Mouse (Mus musculus) heart, embryonic 12.5 days (tissue): ENCODE measurements around the gene Atf7. TPM values are rescaled to one million over a fixed set of nuclear protein-coding genes. Genes with fewer than 3 reads are reported as not detected.

Experiments
- ATAC-seq: fragments of 200-750 bp; cut with Nextera tagmentation; 2 replicates; pipeline ENCODE4 v1.8.0; 2017; ENCODE audit warnings: moderate TSS enrichment, moderate library complexity; ENCODE audit not compliant: insufficient number of reproducible peaks, low FRiP score
- H3K27ac ChIP-seq: fragments of 300-500 bp; sonication (generic); 2 replicates; pipeline ENCODE4 v1.5.1; 2016; ENCODE audit warnings: mild to moderate bottlenecking, moderate library complexity; ENCODE audit not compliant: poor library complexity, severe bottlenecking
- H3K27me3 ChIP-seq: fragments of 300-500 bp; sonication (generic); replicated peaks from 2 replicates; pipeline ENCODE4 v1.6.1; 2016; ENCODE audit warnings: mild to moderate bottlenecking, moderate library complexity
- H3K36me3 ChIP-seq: fragments of 300-500 bp; sonication (generic); 2 replicates; pipeline ENCODE4 v1.6.1; 2016; ENCODE audit warnings: mild to moderate bottlenecking, moderate library complexity
- H3K4me1 ChIP-seq: fragments of 300-500 bp; sonication (generic); replicated peaks from 2 replicates; pipeline ENCODE4 v1.6.1; 2016; ENCODE audit warnings: mild to moderate bottlenecking
- H3K4me2 ChIP-seq: fragments of 300-500 bp; sonication (generic); 2 replicates; pipeline ENCODE4 v1.6.1; 2016; ENCODE audit warnings: mild to moderate bottlenecking, moderate library complexity
- H3K4me3 ChIP-seq: fragments of 300-500 bp; sonication (generic); 2 replicates; pipeline ENCODE4 v1.5.1; 2016; ENCODE audit warnings: mild to moderate bottlenecking
- H3K9ac ChIP-seq: fragments of 300-500 bp; sonication (generic); 2 replicates; pipeline ENCODE4 v1.6.1; 2016; ENCODE audit warnings: mild to moderate bottlenecking, moderate library complexity
- H3K9me3 ChIP-seq: fragments of 300-500 bp; sonication (generic); replicated peaks from 2 replicates; pipeline ENCODE4 v1.6.1; 2016; ENCODE audit warnings: mild to moderate bottlenecking, moderate library complexity
- WGBS: fragments of 180-500 bp; shearing (Covaris S2); methylation state at CpG from one replicate; pipeline ENCODE4 v1.1.7; 2016; 5-methylcytosine and 5-hydroxymethylcytosine counted together
- polyA plus RNA-seq: library from polyadenylated mRNA; unstranded; fragments of >200 nt; fragmentation: Nextera tagmentation; extraction: Ambion mirVana; gene quantifications from 2 replicates; pipeline ENCODE4 v1.2.1, GENCODE M21; 2016

Atf7 gene
- polyA plus RNA-seq, 1 experiment from 2014 or later: 31.0 TPM

GRCm38 (mm10) chr15:102516293-102516692, 109.0 kb downstream of the Atf7 start:
- Histone ChIP-seq H3K36me3 (peaks cover 9% of the 10 kb centered on the region), H3K9ac (peak overlapping the region; percentile 73), H3K9me3 (no peaks in the 10 kb centered on the region), H3K4me3 (peak overlapping the region; percentile 66), H3K4me1 (peaks cover 46% of the 10 kb centered on the region), H3K4me2 (peak overlapping the region; percentile 88), H3K27me3 (no peaks in the 10 kb centered on the region), H3K27ac (peak overlapping the region; percentile 76)
- 1% methylated on average over 12 of the region's 12 CpGs for WGBS
- ATAC-seq: no peak

GRCm38 (mm10) chr15:102515791-102516190, 109.5 kb downstream of the Atf7 start:
- peaks cover 4% of the 10 kb centered on the region; the same call in 1 of the 2 replicates for H3K36me3 ChIP-seq
- no peak overlapping the region for H3K27ac ChIP-seq
- H3K4me2 ChIP-seq: peak overlapping the region; percentile 88
- WGBS: 44% methylated on average over 4 of the region's 4 CpGs
- no peaks in the 10 kb centered on the region for H3K9me3 ChIP-seq
- peaks cover 47% of the 10 kb centered on the region for H3K4me1 ChIP-seq
- peak overlapping the region; percentile 66 for H3K4me3 ChIP-seq
- H3K9ac ChIP-seq: peak overlapping the region; percentile 73; the same call in 1 of the 2 replicates
- no peaks in the 10 kb centered on the region for H3K27me3 ChIP-seq
- no peak for ATAC-seq

DNA sequence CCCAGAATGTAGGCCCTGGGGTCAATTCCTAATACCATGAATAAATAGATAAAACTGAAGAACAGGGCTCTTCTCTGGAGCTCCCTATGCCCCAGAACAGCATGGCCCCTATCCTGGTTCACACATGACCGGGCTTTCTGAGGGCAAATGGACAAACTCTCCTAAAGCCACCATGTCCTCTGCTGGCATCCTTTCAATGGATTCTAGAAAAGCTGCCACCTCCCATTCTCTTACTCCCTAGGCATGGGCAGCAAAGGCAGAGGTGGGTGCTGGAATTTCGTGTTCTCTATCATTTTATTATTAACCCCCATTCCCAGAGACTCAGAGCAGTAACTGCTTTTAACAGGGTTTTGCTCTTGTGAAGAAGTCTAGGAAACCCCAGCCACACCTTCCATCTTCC, 110.0 kb downstream of the Atf7 start:
- Histone ChIP-seq H3K27ac (no peak overlapping the region), H3K36me3 (no peaks in the 10 kb centered on the region), H3K27me3 (no peaks in the 10 kb centered on the region), H3K4me3 (no peak overlapping the region), H3K9ac (no peak overlapping the region), H3K4me1 (peaks cover 44% of the 10 kb centered on the region), H3K9me3 (no peaks in the 10 kb centered on the region), H3K4me2 (no peak overlapping the region)
- ATAC-seq: no peak
- 84% methylated on average over 2 of the region's 2 CpGs for WGBS

- H3K4me2 ChIP-seq: no peak overlapping the region
- ATAC-seq: no peak
- H3K9me3 ChIP-seq: no peaks in the 10 kb centered on the region
- no peak overlapping the region for H3K27ac ChIP-seq
- peaks cover 50% of the 10 kb centered on the region for H3K4me1 ChIP-seq
- 0 out of 2 replicates have a peak, but pooled peaks cover 5% of the 10 kb centered on the region for H3K36me3 ChIP-seq
- H3K9ac ChIP-seq: no peak overlapping the region
- H3K27me3 ChIP-seq: no peaks in the 10 kb centered on the region
- no peak overlapping the region for H3K4me3 ChIP-seq
- 76% methylated on average over 3 of the region's 3 CpGs for WGBS
Observed at GRCm38 (mm10) chr15:102513004-102513403, 112.3 kb downstream of the Atf7 start.

GRCm38 (mm10) chr15:102512471-102512870, 112.8 kb downstream of the Atf7 start:
- H3K4me1 ChIP-seq: peaks cover 50% of the 10 kb centered on the region
- H3K4me2 ChIP-seq: no peak overlapping the region
- H3K36me3 ChIP-seq: peaks cover 5% of the 10 kb centered on the region; the same call in 1 of the 2 replicates
- 0 out of 2 replicates have a peak overlapping the region, but pooled peaks have one; percentile 20 for H3K9ac ChIP-seq
- no peaks in the 10 kb centered on the region for H3K9me3 ChIP-seq
- no peak overlapping the region for H3K27ac ChIP-seq
- ATAC-seq: no peak
- no peak overlapping the region for H3K4me3 ChIP-seq
- H3K27me3 ChIP-seq: no peaks in the 10 kb centered on the region

- no peaks in the 10 kb centered on the region for H3K9me3 ChIP-seq
- no peak overlapping the region; the same call in 1 of the 2 replicates for H3K9ac ChIP-seq
- H3K4me2 ChIP-seq: no peak overlapping the region
- ATAC-seq: no peak
- H3K27ac ChIP-seq: 0 out of 2 replicates have a peak overlapping the region, but pooled peaks have one; percentile 10
- H3K4me1 ChIP-seq: peaks cover 50% of the 10 kb centered on the region
- peaks cover 8% of the 10 kb centered on the region; the same call in 1 of the 2 replicates for H3K36me3 ChIP-seq
- no peaks in the 10 kb centered on the region for H3K27me3 ChIP-seq
- 39% methylated on average over 5 of the region's 5 CpGs for WGBS
- no peak overlapping the region for H3K4me3 ChIP-seq
Observed at GRCm38 (mm10) chr15:102512010-102512409, 113.3 kb downstream of the Atf7 start.

GRCm38 (mm10) chr15:102511285-102511833, 113.9 kb downstream of the Atf7 start:
- no peak for ATAC-seq
- peaks cover 8% of the 10 kb centered on the region; the same call in 1 of the 2 replicates for H3K36me3 ChIP-seq
- peak overlapping the region; percentile 77 for H3K27ac ChIP-seq
- H3K9me3 ChIP-seq: no peaks in the 10 kb centered on the region
- peaks cover 49% of the 10 kb centered on the region for H3K4me1 ChIP-seq
- peak overlapping the region; percentile 77 for H3K9ac ChIP-seq
- H3K4me2 ChIP-seq: peak overlapping the region; percentile 91
- peak overlapping the region; percentile 68 for H3K4me3 ChIP-seq
- no peaks in the 10 kb centered on the region for H3K27me3 ChIP-seq
- WGBS: 23% methylated on average over 6 of the region's 6 CpGs

DNA sequence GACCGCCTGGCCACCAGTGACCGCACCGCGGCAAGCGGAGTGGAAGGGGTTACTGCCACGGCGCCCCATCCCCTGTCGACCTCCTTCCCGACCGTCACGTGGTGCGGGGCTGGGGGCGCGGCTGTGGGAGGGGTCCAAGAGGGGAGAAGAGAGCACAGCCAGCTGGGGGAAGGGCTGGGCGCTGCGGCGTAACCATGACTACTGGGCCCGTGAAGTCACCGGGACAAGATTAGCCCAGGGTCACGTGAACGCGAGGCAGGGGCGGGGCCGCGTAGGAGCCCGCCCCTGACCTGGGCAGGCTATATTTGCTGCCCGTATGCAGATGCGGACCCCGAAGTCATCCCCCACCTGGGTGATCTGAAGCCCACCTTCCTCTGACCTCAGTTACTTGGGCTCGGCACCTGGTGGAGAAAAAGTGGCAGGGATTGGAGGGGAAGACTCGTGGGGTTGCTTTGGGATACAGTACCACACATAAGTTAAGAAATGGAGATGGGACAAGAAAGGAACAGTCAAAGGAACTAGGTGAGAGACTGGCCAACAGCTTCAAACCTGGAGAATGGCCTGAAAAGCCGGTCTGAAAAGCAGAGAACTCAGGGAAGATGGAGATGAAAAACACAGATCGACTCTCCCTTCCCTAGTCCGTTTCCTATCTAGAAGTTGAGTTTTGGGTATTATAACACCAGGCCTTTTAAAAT, 114.5 kb downstream of the Atf7 start:
- ATAC-seq: peak; percentile 97
- 3% methylated on average over 33 of the region's 34 CpGs for WGBS
- Histone ChIP-seq H3K27me3 (no peaks in the 10 kb centered on the region), H3K36me3 (peaks cover 8% of the 10 kb centered on the region; the same call in 1 of the 2 replicates), H3K4me3 (peak overlapping the region; percentile 68), H3K9ac (peak overlapping the region; percentile 77), H3K9me3 (no peaks in the 10 kb centered on the region), H3K4me2 (peak overlapping the region; percentile 91), H3K4me1 (peaks cover 48% of the 10 kb centered on the region), H3K27ac (peak overlapping the region; percentile 79)

DNA sequence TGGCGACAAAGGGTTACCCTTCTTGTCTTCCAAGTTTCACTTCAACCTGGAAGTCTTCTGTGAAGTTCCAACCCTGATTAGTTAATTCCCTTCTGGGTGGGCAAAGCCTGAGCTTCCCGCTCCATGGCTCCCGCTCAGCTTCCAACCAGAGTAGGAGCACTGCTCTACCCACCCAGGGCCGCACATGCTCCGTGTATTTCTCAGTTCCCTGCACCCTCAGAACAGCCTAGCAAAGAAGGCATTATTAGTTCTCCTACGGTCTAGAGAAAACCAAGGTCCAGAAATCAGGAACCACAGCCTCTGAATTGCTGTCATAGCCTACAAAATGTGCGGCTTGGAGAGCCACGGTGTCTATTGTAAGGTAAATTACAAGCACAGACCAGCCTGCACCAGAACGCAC, 115.2 kb downstream of the Atf7 start:
- peak overlapping the region; percentile 91 for H3K4me2 ChIP-seq
- H3K4me3 ChIP-seq: peak overlapping the region; percentile 68
- WGBS: 7% methylated on average over 9 of the region's 9 CpGs
- ATAC-seq: peak; percentile 58
- no peaks in the 10 kb centered on the region for H3K9me3 ChIP-seq
- H3K4me1 ChIP-seq: peaks cover 49% of the 10 kb centered on the region
- H3K36me3 ChIP-seq: peaks cover 14% of the 10 kb centered on the region
- H3K9ac ChIP-seq: peak overlapping the region; percentile 77
- no peaks in the 10 kb centered on the region for H3K27me3 ChIP-seq
- H3K27ac ChIP-seq: peak overlapping the region; percentile 79

DNA sequence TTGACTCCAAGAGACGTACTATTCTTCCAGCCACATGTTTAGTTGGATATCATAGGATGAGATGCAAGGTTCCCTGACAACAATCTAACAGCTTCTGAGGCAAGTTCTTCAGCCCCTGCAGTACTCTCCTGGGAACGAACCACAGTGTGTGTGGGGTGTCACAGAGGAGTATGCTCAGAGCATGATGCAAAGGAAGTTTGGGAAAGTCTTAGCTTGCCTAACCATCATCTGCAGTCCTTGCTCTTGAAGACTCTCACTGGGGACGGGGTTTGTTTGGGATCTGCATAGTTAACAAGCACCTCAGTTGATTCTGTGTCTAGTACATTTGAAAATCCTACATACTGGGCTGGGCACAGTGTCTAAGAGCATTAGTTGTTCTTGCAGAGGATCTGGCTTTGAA, 116.9 kb downstream of the Atf7 start:
- peaks cover 30% of the 10 kb centered on the region for H3K36me3 ChIP-seq
- H3K4me1 ChIP-seq: peaks cover 51% of the 10 kb centered on the region
- H3K9ac ChIP-seq: no peak overlapping the region
- no peaks in the 10 kb centered on the region for H3K9me3 ChIP-seq
- no peak overlapping the region for H3K4me2 ChIP-seq
- 88% methylated on average over 3 of the region's 3 CpGs for WGBS
- no peak for ATAC-seq
- no peaks in the 10 kb centered on the region for H3K27me3 ChIP-seq
- no peak overlapping the region for H3K4me3 ChIP-seq
- H3K27ac ChIP-seq: no peak overlapping the region

DNA sequence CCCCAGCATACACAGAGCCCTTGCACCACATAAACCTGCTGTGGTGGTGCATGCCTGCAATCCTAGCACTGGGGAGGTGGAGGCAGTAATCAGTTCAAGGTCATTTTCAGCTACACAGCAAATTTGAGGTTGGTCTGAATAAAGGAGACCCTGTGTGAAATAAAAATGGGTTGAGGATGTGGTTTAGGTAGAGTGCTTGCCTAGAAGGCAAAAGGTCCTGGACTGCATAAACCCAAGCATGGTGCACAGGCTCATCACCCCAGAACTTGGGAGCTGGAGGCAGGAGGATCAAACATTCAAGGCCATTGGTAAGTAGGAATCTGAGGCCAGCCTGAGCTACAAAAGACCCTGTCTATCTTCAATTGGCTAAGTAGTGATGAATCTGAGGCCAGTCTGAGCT, 117.7 kb downstream of the Atf7 start:
- ATAC-seq: no peak
- H3K4me1 ChIP-seq: peaks cover 51% of the 10 kb centered on the region
- H3K27me3 ChIP-seq: no peaks in the 10 kb centered on the region
- H3K9ac ChIP-seq: no peak overlapping the region; the same call in 1 of the 2 replicates
- H3K9me3 ChIP-seq: no peaks in the 10 kb centered on the region
- peaks cover 38% of the 10 kb centered on the region for H3K36me3 ChIP-seq
- H3K27ac ChIP-seq: no peak overlapping the region
- no peak overlapping the region for H3K4me2 ChIP-seq
- H3K4me3 ChIP-seq: no peak overlapping the region
